Mouse (Mus musculus): ENCODE measurements around the gene Gm18596. TPM values are rescaled to one million over a fixed set of nuclear protein-coding genes. Genes with fewer than 3 reads are reported as not detected.

Gm18596 gene
- polyA plus RNA-seq, 1 experiment from 2014 or later: not detected

Other genes with a start within 250 kb of the Gm18596 start
- gene Fam207a, start 226.9 kb downstream of the Gm18596 start, polyA plus RNA-seq (2015; fragmentation: Nextera tagmentation; extraction: Ambion mirVana): 12.1 and 13.8 TPM in 2 replicates
- 18.2 and 20.6 TPM in 2 replicates for gene Itgb2, start 212.4 kb downstream of the Gm18596 start, polyA plus RNA-seq (2015; fragmentation: Nextera tagmentation; extraction: Ambion mirVana)
- 87.3 and 94.5 TPM in 2 replicates for gene Pttg1ip, start 160.9 kb downstream of the Gm18596 start, polyA plus RNA-seq (2015; fragmentation: Nextera tagmentation; extraction: Ambion mirVana)
- gene Sumo3, start 136.5 kb downstream of the Gm18596 start, polyA plus RNA-seq (2015; fragmentation: Nextera tagmentation; extraction: Ambion mirVana): 82.3 and 92.2 TPM in 2 replicates
- gene Gm49325, start 136.4 kb downstream of the Gm18596 start, polyA plus RNA-seq (2015; fragmentation: Nextera tagmentation; extraction: Ambion mirVana): 0.61 TPM in 1 of 2 replicates, not detected in the other
- gene Ube2g2, start 120.4 kb downstream of the Gm18596 start, polyA plus RNA-seq (2015; fragmentation: Nextera tagmentation; extraction: Ambion mirVana): 43.7 and 46.3 TPM in 2 replicates
- 0.05 TPM in 1 of 2 replicates, not detected in the other for gene Tspear, start 56.1 kb downstream of the Gm18596 start, polyA plus RNA-seq (2015; fragmentation: Nextera tagmentation; extraction: Ambion mirVana)
- gene Gm19402, start 51.9 kb downstream of the Gm18596 start, polyA plus RNA-seq (2015; fragmentation: Nextera tagmentation; extraction: Ambion mirVana): not detected in 2 replicates
- not detected in 2 replicates for gene Gm9508, start 45.4 kb downstream of the Gm18596 start, polyA plus RNA-seq (2015; fragmentation: Nextera tagmentation; extraction: Ambion mirVana)
- not detected in 2 replicates for gene Gm10272, start 36.0 kb downstream of the Gm18596 start, polyA plus RNA-seq (2015; fragmentation: Nextera tagmentation; extraction: Ambion mirVana)
- gene Gm10024, start 31.2 kb downstream of the Gm18596 start, polyA plus RNA-seq (2015; fragmentation: Nextera tagmentation; extraction: Ambion mirVana): not detected in 2 replicates
- not detected in 2 replicates for gene Gm10142, start 26.8 kb downstream of the Gm18596 start, polyA plus RNA-seq (2015; fragmentation: Nextera tagmentation; extraction: Ambion mirVana)
- not detected in 2 replicates for gene Krtap12-1, start 22.0 kb downstream of the Gm18596 start, polyA plus RNA-seq (2015; fragmentation: Nextera tagmentation; extraction: Ambion mirVana)
- not detected in 2 replicates for gene Gm10100, start 16.2 kb downstream of the Gm18596 start, polyA plus RNA-seq (2015; fragmentation: Nextera tagmentation; extraction: Ambion mirVana)
- not detected in 2 replicates for gene Gm9736, start 8.7 kb upstream of the Gm18596 start, polyA plus RNA-seq (2015; fragmentation: Nextera tagmentation; extraction: Ambion mirVana)
- gene Gm3233, start 17.0 kb upstream of the Gm18596 start, polyA plus RNA-seq (2015; fragmentation: Nextera tagmentation; extraction: Ambion mirVana): not detected in 2 replicates
- gene Gm3238, start 28.7 kb upstream of the Gm18596 start, polyA plus RNA-seq (2015; fragmentation: Nextera tagmentation; extraction: Ambion mirVana): not detected in 2 replicates
- not detected in 2 replicates for gene Gm7138, start 34.3 kb upstream of the Gm18596 start, polyA plus RNA-seq (2015; fragmentation: Nextera tagmentation; extraction: Ambion mirVana)
- not detected in 2 replicates for gene Gm3250, start 39.9 kb upstream of the Gm18596 start, polyA plus RNA-seq (2015; fragmentation: Nextera tagmentation; extraction: Ambion mirVana)
- not detected in 2 replicates for gene Gm7137, start 45.6 kb upstream of the Gm18596 start, polyA plus RNA-seq (2015; fragmentation: Nextera tagmentation; extraction: Ambion mirVana)
- gene Gm9639, start 52.4 kb upstream of the Gm18596 start, polyA plus RNA-seq (2015; fragmentation: Nextera tagmentation; extraction: Ambion mirVana): not detected in 2 replicates
- not detected in 2 replicates for gene Gm19668, start 56.5 kb upstream of the Gm18596 start, polyA plus RNA-seq (2015; fragmentation: Nextera tagmentation; extraction: Ambion mirVana)
- not detected in 2 replicates for gene Gm9507, start 69.2 kb upstream of the Gm18596 start, polyA plus RNA-seq (2015; fragmentation: Nextera tagmentation; extraction: Ambion mirVana)
- not detected in 2 replicates for gene Gm2696, start 72.0 kb upstream of the Gm18596 start, polyA plus RNA-seq (2015; fragmentation: Nextera tagmentation; extraction: Ambion mirVana)
- not detected in 2 replicates for gene Krtap10-4, start 84.5 kb upstream of the Gm18596 start, polyA plus RNA-seq (2015; fragmentation: Nextera tagmentation; extraction: Ambion mirVana)
- not detected in 2 replicates for gene Krtap10-10, start 93.3 kb upstream of the Gm18596 start, polyA plus RNA-seq (2015; fragmentation: Nextera tagmentation; extraction: Ambion mirVana)
- not detected in 2 replicates for gene Gm36176, start 104.2 kb upstream of the Gm18596 start, polyA plus RNA-seq (2015; fragmentation: Nextera tagmentation; extraction: Ambion mirVana)
- not detected in 2 replicates for gene Gm10318, start 110.2 kb upstream of the Gm18596 start, polyA plus RNA-seq (2015; fragmentation: Nextera tagmentation; extraction: Ambion mirVana)
- gene Gm3285, start 119.3 kb upstream of the Gm18596 start, polyA plus RNA-seq (2015; fragmentation: Nextera tagmentation; extraction: Ambion mirVana): not detected in 2 replicates
- 16.5 and 18.6 TPM in 2 replicates for gene Lrrc3, start 159.9 kb upstream of the Gm18596 start, polyA plus RNA-seq (2015; fragmentation: Nextera tagmentation; extraction: Ambion mirVana)
- gene Trpm2, start 227.9 kb upstream of the Gm18596 start, polyA plus RNA-seq (2015; fragmentation: Nextera tagmentation; extraction: Ambion mirVana): 2.7 and 3.0 TPM in 2 replicates
- gene 1810043G02Rik, start 235.9 kb upstream of the Gm18596 start, polyA plus RNA-seq (2015; fragmentation: Nextera tagmentation; extraction: Ambion mirVana): 3.7 and 4.0 TPM in 2 replicates

Data from liver, embryonic 16.5 days (tissue).